Mouse (Mus musculus) thymus, adult 2 months (tissue): Measurements from ENCODE around the gene Polg. TPM values are rescaled to one million over a fixed set of nuclear protein-coding genes. Genes with fewer than 3 reads are reported as not detected.

ENCODE experiments used
- DNase-seq: peaks from one replicate; pipeline ENCODE4 v3.0.0; 2021
- H3K27ac ChIP-seq: fragments of 200-500 bp; 2 replicates; pipeline ENCODE4 v1.5.1; 2012; ENCODE audit warnings: low read length, control low read depth; ENCODE audit not compliant: control insufficient read depth, insufficient read depth
- H3K27me3 ChIP-seq: fragments of 200-500 bp; 2 replicates; pipeline ENCODE4 v1.6.1; 2012; ENCODE audit warnings: mild to moderate bottlenecking, low read length, moderate library complexity, mixed read lengths; ENCODE audit not compliant: control insufficient read depth, insufficient read depth
- H3K36me3 ChIP-seq: fragments of 200-500 bp; 2 replicates; pipeline ENCODE4 v1.6.1; 2012; ENCODE audit warnings: mild to moderate bottlenecking, low read length, moderate library complexity; ENCODE audit not compliant: control insufficient read depth, insufficient read depth
- H3K4me1 ChIP-seq: fragments of 200-500 bp; replicated peaks from 2 replicates; pipeline ENCODE4 v1.6.1; 2012; ENCODE audit warnings: low read length; ENCODE audit not compliant: control insufficient read depth, insufficient read depth
- H3K4me3 ChIP-seq: fragments of 200-500 bp; 2 replicates; pipeline ENCODE4 v1.5.1; 2012; ENCODE audit warnings: mild to moderate bottlenecking, low read length, control low read depth, moderate library complexity; ENCODE audit not compliant: control insufficient read depth, insufficient read depth
- CTCF ChIP-seq: fragments of 200-500 bp; IDR thresholded peaks from 2 replicates; pipeline ENCODE4 v1.5.1; 2012; ENCODE audit warnings: mild to moderate bottlenecking, control low read depth, low read length, moderate library complexity, borderline replicate concordance; ENCODE audit not compliant: control insufficient read depth, poor library complexity, insufficient read depth; ENCODE audit errors: extremely low read depth
- POLR2A ChIP-seq: fragments of 200-500 bp; IDR thresholded peaks from 2 replicates; pipeline ENCODE4 v1.6.1; 2012; ENCODE audit warnings: mild to moderate bottlenecking, low read length, control low read depth, moderate library complexity; ENCODE audit not compliant: control insufficient read depth, poor library complexity, insufficient read depth; ENCODE audit errors: extremely low read depth
- WGBS: fragments of 180-500 bp; shearing (Covaris S2); methylation state at CpG from one replicate; pipeline ENCODE4 v1.1.7; 2018; 5-methylcytosine and 5-hydroxymethylcytosine counted together
- polyA plus RNA-seq: library from polyadenylated mRNA; depleted of rRNA; stranded (reverse); fragments of >200 nt; gene quantifications from 2 replicates; pipeline ENCODE4 v1.2.3, GENCODE M21; 2012

Polg gene
- polyA plus RNA-seq, 1 experiment: 164 TPM

- Histone ChIP-seq H3K27ac (no peak overlapping the region), H3K4me1 (no peaks in the 10 kb centered on the region), H3K36me3 (peaks cover 21% of the 10 kb centered on the region; the same call in 1 of the 2 replicates), H3K4me3 (no peak overlapping the region), H3K27me3 (no peaks in the 10 kb centered on the region)
- no peak for DNase-seq
- WGBS: 93% methylated on average over 2 of the region's 2 CpGs
- TF ChIP-seq CTCF (no peak), POLR2A (no peak)
Measured at GRCm38 (mm10) chr7:79440035-79440434, 26.1 kb downstream of the Polg start.

- no peak for DNase-seq
- TF ChIP-seq CTCF (no peak), POLR2A (no peak)
- Histone ChIP-seq H3K4me1 (peaks cover under 1% of the 10 kb centered on the region), H3K27ac (no peak overlapping the region), H3K36me3 (peaks cover 5% of the 10 kb centered on the region; the same call in 1 of the 2 replicates), H3K4me3 (no peak overlapping the region), H3K27me3 (no peaks in the 10 kb centered on the region)
- WGBS: 94% methylated on average over 5 of the region's 5 CpGs
Measured at GRCm38 (mm10) chr7:79428243-79428642, 37.9 kb downstream of the Polg start.

DNA sequence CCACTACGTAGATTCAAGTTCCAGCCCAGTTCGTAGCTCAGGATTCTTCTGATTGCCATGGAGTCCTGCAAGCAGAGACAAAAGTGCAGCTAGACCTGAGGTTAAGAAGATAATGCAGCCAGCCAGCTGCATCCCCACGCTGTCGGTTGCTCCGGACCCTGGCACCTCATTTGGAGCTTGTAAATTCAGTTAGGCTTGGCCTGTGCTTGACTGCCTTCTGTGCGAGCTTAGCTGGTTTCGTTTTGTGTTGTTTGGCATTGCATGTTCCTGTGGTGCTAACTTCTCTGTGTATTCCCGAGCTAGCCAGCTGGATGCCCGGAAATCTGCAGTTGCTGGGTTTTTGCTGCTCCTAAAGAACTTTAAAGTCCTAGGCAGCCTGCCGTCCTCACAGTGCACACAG is 40.4 kb downstream of the Polg start:
- WGBS: 97% methylated on average over 10 of the region's 10 CpGs
- H3K27ac ChIP-seq: no peak overlapping the region
- peaks cover 12% of the 10 kb centered on the region for H3K4me1 ChIP-seq
- H3K36me3 ChIP-seq: peaks cover 5% of the 10 kb centered on the region; the same call in 1 of the 2 replicates
- TF ChIP-seq POLR2A: no peak
- no peak for TF ChIP-seq CTCF
- no peaks in the 10 kb centered on the region for H3K27me3 ChIP-seq
- H3K4me3 ChIP-seq: no peak overlapping the region
- no peak for DNase-seq

GRCm38 (mm10) chr7:79422876-79423275 is 43.3 kb downstream of the Polg start:
- no peak for DNase-seq
- Histone ChIP-seq H3K4me1 (peaks cover 12% of the 10 kb centered on the region), H3K36me3 (peaks cover 5% of the 10 kb centered on the region; the same call in 1 of the 2 replicates), H3K27me3 (no peaks in the 10 kb centered on the region), H3K4me3 (no peak overlapping the region), H3K27ac (no peak overlapping the region)
- 38% methylated on average over 10 of the region's 10 CpGs for WGBS
- TF ChIP-seq POLR2A: no peak
- no peak for TF ChIP-seq CTCF

- TF ChIP-seq POLR2A: no peak
- no peak for TF ChIP-seq CTCF
- peaks cover 12% of the 10 kb centered on the region for H3K4me1 ChIP-seq
- H3K27ac ChIP-seq: no peak overlapping the region
- no peak overlapping the region for H3K4me3 ChIP-seq
- H3K27me3 ChIP-seq: no peaks in the 10 kb centered on the region
- H3K36me3 ChIP-seq: no peaks in the 10 kb centered on the region
- 82% methylated on average over 7 of the region's 7 CpGs for WGBS
- no peak for DNase-seq
Measured at GRCm38 (mm10) chr7:79419950-79420349, 46.2 kb downstream of the Polg start.

GRCm38 (mm10) chr7:79414449-79415375 is 51.5 kb downstream of the Polg start:
- 98% methylated on average over 18 of the region's 18 CpGs for WGBS
- TF ChIP-seq POLR2A (no peak), CTCF (no peak)

More at GRCm38 (mm10) chr7:79414449-79415375, 51.5 kb downstream of the Polg start:
- peaks cover 7% of the 10 kb centered on the region; the same call in 1 of the 2 replicates for H3K36me3 ChIP-seq
- no peaks in the 10 kb centered on the region for H3K27me3 ChIP-seq
- DNase-seq: no peak
- H3K4me3 ChIP-seq: no peak overlapping the region
- H3K4me1 ChIP-seq: no peaks in the 10 kb centered on the region
- H3K27ac ChIP-seq: no peak overlapping the region
